Mouse (Mus musculus) left cerebral cortex, adult 2 months (tissue): ENCODE measurements around the gene Ywhag. TPM values are rescaled to one million over a fixed set of nuclear protein-coding genes. Genes with fewer than 3 reads are reported as not detected.

ENCODE experiments used
- DNase-seq, 2 experiments: peaks; one replicate each; pipeline ENCODE4 v3.0.0; 2021 to 2022; ENCODE audit warnings: low spot score in 2 of 2, mixed read lengths in 1 of 2; ENCODE audit errors: extremely low spot score in 1 of 2
- H3K27ac ChIP-seq: fragments of 200-600 bp; 2 replicates; pipeline ENCODE4 v1.8.1; 2022
- H3K4me3 ChIP-seq: fragments of 200-600 bp; 2 replicates; pipeline ENCODE4 v1.8.1; 2022
- CTCF ChIP-seq: fragments of 200-600 bp; IDR thresholded peaks from 2 replicates; pipeline ENCODE4 v1.8.1; 2022; ENCODE audit warnings: antibody characterized with exemption, mild to moderate bottlenecking, moderate library complexity
- intact Hi-C: fragments of 180-260 bp; cut with DNase I; formaldehyde crosslinking; loops from one replicate; pipeline ENCODE4 v1.15.1; 2025
- total RNA-seq, 2 experiments: library from RNA; stranded (reverse); gene quantifications; 2 replicates each; pipeline ENCODE4 v1.2.3; 2021

Ywhag gene
- total RNA-seq, 2 experiments from 2014 or later = 1,191 to 1,224 TPM

GRCm38 (mm10) chr5:135950710-135951412, 16.4 kb upstream of the Ywhag start:
- intact Hi-C loops = no loop called here
- no peak overlapping the region for H3K27ac ChIP-seq
- DNase-seq = peak in 1 of 2 experiments; percentile 21
- H3K4me3 ChIP-seq = no peak overlapping the region
- TF ChIP-seq CTCF = no peak

DNA sequence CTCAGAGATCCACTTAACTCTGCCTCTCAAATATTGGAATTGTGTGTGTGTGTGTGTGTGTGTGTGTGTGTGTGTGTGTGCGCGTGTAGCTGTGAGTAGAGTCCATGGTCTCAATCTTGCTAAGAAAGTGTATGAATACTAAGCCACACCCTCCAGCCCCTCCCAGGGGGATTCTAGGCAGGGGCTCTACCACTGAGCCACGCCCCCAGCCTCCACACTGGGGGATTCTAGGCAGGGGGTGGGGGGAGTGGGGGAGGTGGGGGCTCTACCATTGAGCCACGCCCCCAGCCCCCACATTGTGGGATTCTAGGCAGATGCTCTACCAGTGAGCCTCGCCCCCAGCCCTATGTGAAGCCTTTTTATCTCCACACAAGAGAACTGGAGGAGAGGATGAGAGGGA, 12.2 kb upstream of the Ywhag start:
- intact Hi-C loops = no loop called here
- Histone ChIP-seq H3K27ac (no peak overlapping the region), H3K4me3 (no peak overlapping the region)
- no peak for DNase-seq
- TF ChIP-seq CTCF = no peak

- DNase-seq = no peak
Observed at GRCm38 (mm10) chr5:135945916-135946408, 11.5 kb upstream of the Ywhag start.

DNA sequence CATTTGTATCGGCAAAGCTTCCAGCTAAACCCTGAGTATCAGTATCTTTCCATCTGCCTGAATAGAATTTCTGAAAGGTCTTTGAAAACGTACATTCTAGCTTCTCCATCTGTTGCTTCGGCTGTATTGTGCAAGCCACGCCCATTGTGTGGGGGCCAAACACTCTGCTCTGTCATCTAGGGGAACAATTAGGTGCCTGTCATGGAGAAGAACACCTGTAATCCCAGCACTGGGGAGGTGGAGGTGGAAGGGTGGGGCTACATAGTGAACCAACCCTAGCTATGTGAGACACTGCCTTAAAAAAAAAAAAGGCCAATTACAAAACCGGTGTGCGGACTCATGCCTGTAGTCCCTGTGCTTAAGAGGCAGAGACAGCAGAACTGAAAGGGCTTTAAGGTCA, 8.3 kb upstream of the Ywhag start:
- no peak for TF ChIP-seq CTCF
- intact Hi-C loops = no loop called here
- H3K27ac ChIP-seq = no peak overlapping the region
- no peak overlapping the region for H3K4me3 ChIP-seq
- no peak for DNase-seq

More at GRCm38 (mm10) chr5:135945916-135946408, 11.5 kb upstream of the Ywhag start:
- intact Hi-C loops = no loop called here
- TF ChIP-seq CTCF = no peak
- no peak overlapping the region for H3K27ac ChIP-seq
- no peak overlapping the region for H3K4me3 ChIP-seq

- no peak overlapping the region for H3K4me3 ChIP-seq
- no peak for TF ChIP-seq CTCF
- H3K27ac ChIP-seq = no peak overlapping the region
- DNase-seq = no peak
- intact Hi-C loops = no loop called here
Observed at GRCm38 (mm10) chr5:135940587-135940986, 6.2 kb upstream of the Ywhag start.

GRCm38 (mm10) chr5:135935641-135936190, 1.3 kb upstream of the Ywhag start:
- TF ChIP-seq CTCF = no peak
- peak overlapping the region; percentile 94 for H3K27ac ChIP-seq
- H3K4me3 ChIP-seq = no peak overlapping the region
- DNase-seq = no peak
- intact Hi-C loops = loop anchor here (10.0 kb wide), 1 partner anchor 751 kb away; the partner anchor contains the start of gene Baz1b

DNA sequence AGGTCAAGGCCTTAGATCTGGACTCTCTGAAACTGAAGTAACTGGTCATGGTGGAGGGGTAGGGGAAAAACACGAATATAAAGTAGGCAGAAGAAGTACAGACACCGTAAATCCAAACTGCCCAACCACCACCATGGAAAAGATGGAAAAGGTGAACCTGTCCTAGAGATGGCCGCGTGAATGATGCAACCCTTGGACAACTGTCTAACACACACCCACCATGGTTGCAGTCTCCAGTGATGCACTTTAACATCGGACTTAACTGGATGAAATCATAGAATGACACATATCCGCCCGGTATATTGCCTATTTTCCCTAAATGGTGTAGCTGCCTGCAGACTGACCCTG, 734 bp upstream of the Ywhag start:
- peak overlapping the region; percentile 94 for H3K27ac ChIP-seq
- no peak for DNase-seq
- intact Hi-C loops = loop anchor here (10.0 kb wide), 1 partner anchor 750 kb away; the partner anchor contains the start of gene Baz1b
- no peak for TF ChIP-seq CTCF
- peak overlapping the region; percentile 85 for H3K4me3 ChIP-seq

- peak overlapping the region; percentile 85 for H3K4me3 ChIP-seq
- H3K27ac ChIP-seq = peak overlapping the region; percentile 94
- DNase-seq = peak; percentile 70 to 74
- intact Hi-C loops = loop anchor here (1.0 to 10.0 kb wide), 4 partner anchors 23 to 749 kb away; partner anchors contain the start of gene Baz1b
- no peak for TF ChIP-seq CTCF
Observed at GRCm38 (mm10) chr5:135933900-135934441, 445 bp downstream of the Ywhag start.

DNA sequence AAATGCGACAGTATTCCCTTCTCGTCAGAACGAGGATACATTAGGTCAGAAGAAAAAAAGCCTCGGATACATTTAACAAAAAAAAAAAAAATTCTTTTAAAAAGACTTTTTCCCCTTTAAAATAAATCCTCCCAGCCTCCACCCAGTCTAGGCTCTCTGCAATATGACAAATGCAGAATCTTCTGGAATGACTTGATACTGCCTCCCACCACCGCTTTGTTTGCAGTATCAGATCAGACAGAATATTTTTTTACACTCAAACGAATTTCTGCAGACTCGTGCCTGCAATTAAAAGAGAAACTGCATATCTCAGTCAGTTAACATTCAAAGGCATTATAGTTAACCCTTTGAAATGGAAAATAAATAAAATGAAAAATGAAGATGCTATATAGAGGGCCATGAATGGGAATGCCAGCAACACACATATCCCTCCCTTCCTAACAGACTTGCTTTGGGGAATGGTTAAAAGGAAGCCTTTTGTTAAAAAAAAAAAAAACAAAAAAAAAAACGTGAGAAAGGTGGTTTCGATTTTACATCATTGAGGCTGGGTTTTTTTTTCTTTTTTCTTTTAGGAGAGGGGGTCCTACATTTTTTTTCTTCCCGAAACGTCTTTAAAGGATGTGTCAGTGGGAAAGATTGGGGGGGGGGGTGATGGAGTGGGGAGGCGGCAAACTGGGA, 1.1 kb downstream of the Ywhag start:
- intact Hi-C loops = loop anchor here (10.0 kb wide), 1 partner anchor 749 kb away; the partner anchor contains the start of gene Baz1b
- Histone ChIP-seq H3K4me3 (peak overlapping the region; percentile 85), H3K27ac (peak overlapping the region; percentile 94)
- no peak for DNase-seq
- no peak for TF ChIP-seq CTCF

DNA sequence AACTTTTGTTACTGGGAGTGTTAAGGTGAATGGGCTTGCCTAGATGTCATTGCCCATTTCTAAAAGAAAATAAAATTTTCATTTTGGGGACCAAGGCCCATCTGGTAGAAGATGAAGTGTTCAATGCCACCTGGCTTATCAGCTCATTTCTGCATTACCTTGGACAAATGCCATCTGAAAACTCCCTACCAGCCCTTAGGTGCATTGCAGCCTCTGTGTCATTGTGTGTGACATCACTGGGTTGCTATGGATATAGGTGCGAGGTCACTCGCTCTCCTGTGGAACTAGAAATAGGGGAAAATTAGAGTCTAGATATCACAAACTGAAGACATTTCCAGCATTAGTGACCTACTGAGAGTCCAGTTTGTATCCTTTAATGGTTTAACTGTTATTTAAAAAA, 2.1 kb downstream of the Ywhag start:
- intact Hi-C loops = loop anchor here (10.0 kb wide), 1 partner anchor 748 kb away; the partner anchor contains the start of gene Baz1b
- DNase-seq = no peak
- TF ChIP-seq CTCF = no peak
- Histone ChIP-seq H3K27ac (peak overlapping the region; percentile 94), H3K4me3 (peak overlapping the region; percentile 85)

GRCm38 (mm10) chr5:135931526-135931925, 2.9 kb downstream of the Ywhag start:
- DNase-seq = no peak
- Histone ChIP-seq H3K4me3 (peak overlapping the region; percentile 85), H3K27ac (peak overlapping the region; percentile 53; the same call in 1 of the 2 replicates)
- no peak for TF ChIP-seq CTCF
- intact Hi-C loops = loop anchor here (10.0 kb wide), 1 partner anchor 747 kb away; the partner anchor contains the start of gene Baz1b
